Mouse (Mus musculus): ENCODE data around the gene D930020B18Rik.
A peak's percentile ranks its signal among the peaks of the same experiment; 100 is the strongest.

The D930020B18Rik gene

GRCm38 (mm10) chr10:121641272-121642053 lies at the start of gene D930020B18Rik:
D930020B18Rik (plus strand) TSS chr10:121641588.
- peak; percentile 18 for DNase-seq

GRCm38 (mm10) chr10:121596580-121596979 lies 44.8 kb upstream of the D930020B18Rik start:
- DNase-seq, result no peak

GRCm38 (mm10) chr10:121601272-121601671 lies 40.1 kb upstream of the D930020B18Rik start:
- DNase-seq, result no peak

GRCm38 (mm10) chr10:121603556-121603955 lies 37.8 kb upstream of the D930020B18Rik start:
- no peak for DNase-seq

GRCm38 (mm10) chr10:121604632-121605344 lies 36.6 kb upstream of the D930020B18Rik start:
- no peak for DNase-seq

- DNase-seq, result peak; percentile 38
Observed at GRCm38 (mm10) chr10:121608177-121608576, 33.2 kb upstream of the D930020B18Rik start.

GRCm38 (mm10) chr10:121611587-121611986 lies 29.8 kb upstream of the D930020B18Rik start:
- no peak for DNase-seq

GRCm38 (mm10) chr10:121612448-121612847 lies 28.9 kb upstream of the D930020B18Rik start:
- no peak for DNase-seq

GRCm38 (mm10) chr10:121613570-121613969 lies 27.8 kb upstream of the D930020B18Rik start:
- peak; percentile 45 for DNase-seq

GRCm38 (mm10) chr10:121615146-121615870 lies 26.1 kb upstream of the D930020B18Rik start:
- no peak for DNase-seq

GRCm38 (mm10) chr10:121615935-121616334 lies 25.5 kb upstream of the D930020B18Rik start:
- no peak for DNase-seq

- DNase-seq, result no peak
Observed at GRCm38 (mm10) chr10:121622431-121622830, 19.0 kb upstream of the D930020B18Rik start.

GRCm38 (mm10) chr10:121623670-121624069 lies 17.7 kb upstream of the D930020B18Rik start:
- DNase-seq, result no peak

GRCm38 (mm10) chr10:121625006-121625405 lies 16.4 kb upstream of the D930020B18Rik start:
- DNase-seq, result no peak

- DNase-seq, result no peak
Observed at GRCm38 (mm10) chr10:121625407-121626185, 15.8 kb upstream of the D930020B18Rik start.

- peak; percentile 98 for DNase-seq
Observed at GRCm38 (mm10) chr10:121626186-121626882, 15.1 kb upstream of the D930020B18Rik start, which contains the start of gene Xpot. Xpot (minus strand) TSS chr10:121626332.

- no peak for DNase-seq
Observed at GRCm38 (mm10) chr10:121627216-121627852, 14.1 kb upstream of the D930020B18Rik start.

GRCm38 (mm10) chr10:121628561-121629040 lies 12.8 kb upstream of the D930020B18Rik start:
- no peak for DNase-seq

- no peak for DNase-seq
Observed at GRCm38 (mm10) chr10:121634159-121634558, 7.2 kb upstream of the D930020B18Rik start.

GRCm38 (mm10) chr10:121636276-121636675 lies 5.1 kb upstream of the D930020B18Rik start:
- DNase-seq, result no peak

GRCm38 (mm10) chr10:121639573-121639972 lies 1.8 kb upstream of the D930020B18Rik start:
- no peak for DNase-seq
